Mouse (Mus musculus): ENCODE results near the gene Lrp2.
A peak's percentile ranks its signal among the peaks of the same experiment; 100 is the strongest.

DNA sequence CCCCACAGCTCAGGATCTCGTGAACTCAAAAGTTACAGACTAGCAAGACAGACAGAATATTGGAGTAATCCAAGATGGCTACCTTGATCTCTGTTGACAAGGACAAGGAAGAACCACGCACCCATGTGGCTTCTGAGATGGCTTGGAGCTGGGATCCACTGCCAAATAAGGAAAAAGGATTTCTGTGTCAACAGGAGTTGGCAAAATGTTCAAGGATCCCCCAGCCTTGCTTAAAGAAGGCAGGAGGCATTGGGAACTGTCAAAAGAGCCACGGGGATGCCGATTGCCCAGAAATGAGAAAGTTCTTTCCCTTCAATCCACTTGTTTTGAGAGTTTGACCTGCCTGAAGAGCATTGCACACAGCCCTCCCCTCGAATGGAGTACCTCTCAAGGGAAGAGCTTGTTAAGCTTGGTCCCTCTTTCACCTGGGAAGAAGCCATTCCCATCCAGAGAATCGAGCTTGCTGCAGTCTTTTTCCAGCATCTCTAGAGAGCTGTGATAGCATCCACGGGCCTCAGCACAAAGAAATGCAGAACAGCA, 6.2 kb upstream of the Lrp2 start:
- TF ChIP-seq CTCF (IDR thresholded peaks at IDR 0.05) (no peak), EP300 (IDR thresholded peaks at IDR 0.05) (peak; percentile 80)
